Mouse (Mus musculus): Measurements from ENCODE around the gene Cox6a1. TPM values are rescaled to one million over a fixed set of nuclear protein-coding genes. Genes with fewer than 3 reads are reported as not detected.
"Not testable (repeated sequence)": the region's sequence is repeated elsewhere in the genome, so short reads cannot be mapped to it uniquely, and the experiment has no call there.

Cox6a1 gene
- polyA plus RNA-seq (2015; fragmentation: Nextera tagmentation; extraction: Ambion mirVana) = 927 and 1,043 TPM in 2 replicates

- Histone ChIP-seq H3K4me3 (replicated peaks; ENCODE audit: low read length) (peak within 1 kb of the TSS; percentile 66), H3K36me3 (ENCODE audit: control insufficient read depth, insufficient read depth, low read length) (peaks cover 15% of the 10 kb centered on the region; the same call in 1 of the 2 replicates), H3K4me2 (ENCODE audit: low read depth, low read length) (peak within 1 kb of the TSS; percentile 87), H3K9ac (ENCODE audit: low read length) (peak within 1 kb of the TSS; percentile 91), H3K9me3 (replicated peaks; ENCODE audit: control insufficient read depth, low read length) (no peaks in the 10 kb centered on the region), H3K4me1 (ENCODE audit: control insufficient read depth, insufficient read depth, low read length) (peaks cover 6% of the 10 kb centered on the region; the same call in 1 of the 2 replicates), H3K27me3 (ENCODE audit: control insufficient read depth, insufficient read depth, low read length) (no peaks in the 10 kb centered on the region), H3K27ac (ENCODE audit: low read length) (peak within 1 kb of the TSS; percentile 72)
- peak; percentile 95 for ATAC-seq (ENCODE audit: insufficient read depth, low FRiP score)
- WGBS = under 1% methylated on average over 74 of the region's 74 CpGs
Observed at GRCm38 (mm10) chr5:115348546-115349224, at the start of gene Cox6a1. Cox6a1 (minus strand) TSS chr5:115348981.

- Histone ChIP-seq H3K4me2 (ENCODE audit: low read depth, low read length) (peak overlapping the region; percentile 86), H3K9me3 (replicated peaks; ENCODE audit: control insufficient read depth, low read length) (no peaks in the 10 kb centered on the region), H3K9ac (ENCODE audit: low read length) (peak overlapping the region; percentile 82), H3K36me3 (ENCODE audit: control insufficient read depth, insufficient read depth, low read length) (no peaks in the 10 kb centered on the region), H3K27me3 (ENCODE audit: control insufficient read depth, insufficient read depth, low read length) (no peaks in the 10 kb centered on the region), H3K4me3 (replicated peaks; ENCODE audit: low read length) (peak overlapping the region; percentile 50), H3K27ac (ENCODE audit: low read length) (no peak overlapping the region), H3K4me1 (ENCODE audit: control insufficient read depth, insufficient read depth, low read length) (peaks cover 14% of the 10 kb centered on the region)
- peak; percentile 56 for ATAC-seq (ENCODE audit: insufficient read depth, low FRiP score)
- 4% methylated on average over 48 of the region's 48 CpGs for WGBS
Observed at GRCm38 (mm10) chr5:115397839-115398780, 49.3 kb upstream of the Cox6a1 start.

- Histone ChIP-seq H3K9me3 (replicated peaks; ENCODE audit: control insufficient read depth, low read length) (no peaks in the 10 kb centered on the region), H3K4me3 (replicated peaks; ENCODE audit: low read length) (no peak overlapping the region), H3K4me2 (ENCODE audit: low read depth, low read length) (no peak overlapping the region), H3K27ac (ENCODE audit: low read length) (no peak overlapping the region), H3K36me3 (ENCODE audit: control insufficient read depth, insufficient read depth, low read length) (no peaks in the 10 kb centered on the region), H3K27me3 (ENCODE audit: control insufficient read depth, insufficient read depth, low read length) (no peaks in the 10 kb centered on the region), H3K9ac (ENCODE audit: low read length) (no peak overlapping the region), H3K4me1 (ENCODE audit: control insufficient read depth, insufficient read depth, low read length) (peaks cover 14% of the 10 kb centered on the region)
- ATAC-seq (ENCODE audit: insufficient read depth, low FRiP score) = no peak
- WGBS = 61% methylated on average over 11 of the region's 11 CpGs
Observed at GRCm38 (mm10) chr5:115396654-115397053, 47.9 kb upstream of the Cox6a1 start.

- 22% methylated on average over 10 of the region's 10 CpGs for WGBS
- Histone ChIP-seq H3K4me3 (replicated peaks; ENCODE audit: low read length) (no peak overlapping the region), H3K9ac (ENCODE audit: low read length) (no peak overlapping the region), H3K36me3 (ENCODE audit: control insufficient read depth, insufficient read depth, low read length) (no peaks in the 10 kb centered on the region), H3K4me2 (ENCODE audit: low read depth, low read length) (no peak overlapping the region), H3K9me3 (replicated peaks; ENCODE audit: control insufficient read depth, low read length) (no peaks in the 10 kb centered on the region), H3K4me1 (ENCODE audit: control insufficient read depth, insufficient read depth, low read length) (peaks cover 14% of the 10 kb centered on the region), H3K27ac (ENCODE audit: low read length) (no peak overlapping the region), H3K27me3 (ENCODE audit: control insufficient read depth, insufficient read depth, low read length) (no peaks in the 10 kb centered on the region)
- no peak for ATAC-seq (ENCODE audit: insufficient read depth, low FRiP score)
Observed at GRCm38 (mm10) chr5:115394836-115395235, 46.1 kb upstream of the Cox6a1 start.

GRCm38 (mm10) chr5:115394223-115394622 lies 45.4 kb upstream of the Cox6a1 start:
- H3K9ac ChIP-seq (ENCODE audit: low read length) = no peak overlapping the region
- ATAC-seq (ENCODE audit: insufficient read depth, low FRiP score) = no peak

GRCm38 (mm10) chr5:115392969-115393368 lies 44.2 kb upstream of the Cox6a1 start:
- no peaks in the 10 kb centered on the region for H3K36me3 ChIP-seq (ENCODE audit: control insufficient read depth, insufficient read depth, low read length)
- no peak for ATAC-seq (ENCODE audit: insufficient read depth, low FRiP score)
- H3K27me3 ChIP-seq (ENCODE audit: control insufficient read depth, insufficient read depth, low read length) = no peaks in the 10 kb centered on the region
- H3K9ac ChIP-seq (ENCODE audit: low read length) = no peak overlapping the region
- H3K4me2 ChIP-seq (ENCODE audit: low read depth, low read length) = no peak overlapping the region
- no peak overlapping the region for H3K4me3 ChIP-seq (replicated peaks; ENCODE audit: low read length)
- no peak overlapping the region for H3K27ac ChIP-seq (ENCODE audit: low read length)
- peaks cover 5% of the 10 kb centered on the region; the same call in 1 of the 2 replicates for H3K4me1 ChIP-seq (ENCODE audit: control insufficient read depth, insufficient read depth, low read length)
- WGBS = 88% methylated on average over 1 of the region's 1 CpGs
- H3K9me3 ChIP-seq (replicated peaks; ENCODE audit: control insufficient read depth, low read length) = no peaks in the 10 kb centered on the region

More at GRCm38 (mm10) chr5:115394223-115394622, 45.4 kb upstream of the Cox6a1 start:
- Histone ChIP-seq H3K4me1 (ENCODE audit: control insufficient read depth, insufficient read depth, low read length) (peaks cover 14% of the 10 kb centered on the region), H3K36me3 (ENCODE audit: control insufficient read depth, insufficient read depth, low read length) (no peaks in the 10 kb centered on the region), H3K9me3 (replicated peaks; ENCODE audit: control insufficient read depth, low read length) (no peaks in the 10 kb centered on the region), H3K27me3 (ENCODE audit: control insufficient read depth, insufficient read depth, low read length) (no peaks in the 10 kb centered on the region), H3K4me3 (replicated peaks; ENCODE audit: low read length) (no peak overlapping the region), H3K4me2 (ENCODE audit: low read depth, low read length) (no peak overlapping the region), H3K27ac (ENCODE audit: low read length) (no peak overlapping the region)
- 7% methylated on average over 8 of the region's 8 CpGs for WGBS

- H3K4me3 ChIP-seq (replicated peaks; ENCODE audit: low read length) = no peak overlapping the region
- no peak overlapping the region; the same call in 1 of the 2 replicates for H3K9ac ChIP-seq (ENCODE audit: low read length)
- no peaks in the 10 kb centered on the region for H3K36me3 ChIP-seq (ENCODE audit: control insufficient read depth, insufficient read depth, low read length)
- 31% methylated on average over 9 of the region's 9 CpGs for WGBS
- no peaks in the 10 kb centered on the region for H3K9me3 ChIP-seq (replicated peaks; ENCODE audit: control insufficient read depth, low read length)
- no peaks in the 10 kb centered on the region for H3K27me3 ChIP-seq (ENCODE audit: control insufficient read depth, insufficient read depth, low read length)
- peak; percentile 64 for ATAC-seq (ENCODE audit: insufficient read depth, low FRiP score)
- peak overlapping the region; percentile 47 for H3K27ac ChIP-seq (ENCODE audit: low read length)
- no peak overlapping the region for H3K4me2 ChIP-seq (ENCODE audit: low read depth, low read length)
- H3K4me1 ChIP-seq (ENCODE audit: control insufficient read depth, insufficient read depth, low read length) = peaks cover 3% of the 10 kb centered on the region; the same call in 1 of the 2 replicates
Observed at GRCm38 (mm10) chr5:115391935-115392334, 43.2 kb upstream of the Cox6a1 start.

- H3K4me1 ChIP-seq (ENCODE audit: control insufficient read depth, insufficient read depth, low read length); H3K9ac ChIP-seq (ENCODE audit: low read length); H3K27me3 ChIP-seq (ENCODE audit: control insufficient read depth, insufficient read depth, low read length); H3K36me3 ChIP-seq (ENCODE audit: control insufficient read depth, insufficient read depth, low read length); H3K9me3 ChIP-seq (replicated peaks; ENCODE audit: control insufficient read depth, low read length); H3K27ac ChIP-seq (ENCODE audit: low read length); H3K4me2 ChIP-seq (ENCODE audit: low read depth, low read length); H3K4me3 ChIP-seq (replicated peaks; ENCODE audit: low read length); ATAC-seq (ENCODE audit: insufficient read depth, low FRiP score): not testable (repeated sequence)
- 75% methylated on average over 2 of the region's 2 CpGs for WGBS
Observed at GRCm38 (mm10) chr5:115378882-115379281, 30.1 kb upstream of the Cox6a1 start.

- H3K4me2 ChIP-seq (ENCODE audit: low read depth, low read length) = no peak overlapping the region
- 79% methylated on average over 2 of the region's 2 CpGs for WGBS
- no peak for ATAC-seq (ENCODE audit: insufficient read depth, low FRiP score)
Observed at GRCm38 (mm10) chr5:115375436-115375835, 26.7 kb upstream of the Cox6a1 start.

More at GRCm38 (mm10) chr5:115375436-115375835, 26.7 kb upstream of the Cox6a1 start:
- Histone ChIP-seq H3K27me3 (ENCODE audit: control insufficient read depth, insufficient read depth, low read length) (no peaks in the 10 kb centered on the region), H3K9me3 (replicated peaks; ENCODE audit: control insufficient read depth, low read length) (no peaks in the 10 kb centered on the region), H3K4me3 (replicated peaks; ENCODE audit: low read length) (no peak overlapping the region), H3K27ac (ENCODE audit: low read length) (no peak overlapping the region), H3K9ac (ENCODE audit: low read length) (no peak overlapping the region), H3K4me1 (ENCODE audit: control insufficient read depth, insufficient read depth, low read length) (no peaks in the 10 kb centered on the region), H3K36me3 (ENCODE audit: control insufficient read depth, insufficient read depth, low read length) (no peaks in the 10 kb centered on the region)
